Mouse (Mus musculus) 3T3-L1 (cell line): Measurements from ENCODE around the gene Rap1b.
A peak's percentile ranks its signal among the peaks of the same experiment; 100 is the strongest.
"Not testable (repeated sequence)": the region's sequence is repeated elsewhere in the genome, so short reads cannot be mapped to it uniquely, and the experiment has no call there.

Source experiments
- DNase-seq: peaks from one replicate; pipeline ENCODE4 v3.0.0-alpha.2; 2015; ENCODE audit warnings: low read depth, low spot score

The Rap1b gene

GRCm38 (mm10) chr10:117845597-117846259 is at the start of gene Rap1b:
TSS of gene Rap1b (minus strand) at chr10:117846035.
- peak; percentile 84 for DNase-seq

DNA sequence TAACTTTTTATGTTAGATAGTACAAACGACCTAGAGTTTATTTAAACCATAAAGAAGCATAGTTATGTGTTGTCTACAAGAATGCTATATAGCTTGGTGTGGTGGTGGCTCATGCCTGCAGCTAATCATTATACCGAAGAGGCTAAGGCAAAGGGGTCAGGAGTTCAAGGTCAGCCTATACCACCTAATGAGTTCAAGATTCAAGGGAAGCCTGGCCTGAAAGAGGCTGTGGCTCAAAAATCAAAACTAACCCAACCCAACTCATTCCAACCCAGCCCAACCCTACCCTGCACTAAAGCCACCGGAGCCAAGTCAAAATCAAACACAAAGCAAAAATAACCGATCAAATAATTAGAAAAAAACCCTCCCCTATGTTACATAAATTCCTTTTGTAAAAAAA is 49.4 kb upstream of the Rap1b start:
- no peak for DNase-seq

GRCm38 (mm10) chr10:117894114-117895035 is 48.5 kb upstream of the Rap1b start:
- DNase-seq, result no peak

DNA sequence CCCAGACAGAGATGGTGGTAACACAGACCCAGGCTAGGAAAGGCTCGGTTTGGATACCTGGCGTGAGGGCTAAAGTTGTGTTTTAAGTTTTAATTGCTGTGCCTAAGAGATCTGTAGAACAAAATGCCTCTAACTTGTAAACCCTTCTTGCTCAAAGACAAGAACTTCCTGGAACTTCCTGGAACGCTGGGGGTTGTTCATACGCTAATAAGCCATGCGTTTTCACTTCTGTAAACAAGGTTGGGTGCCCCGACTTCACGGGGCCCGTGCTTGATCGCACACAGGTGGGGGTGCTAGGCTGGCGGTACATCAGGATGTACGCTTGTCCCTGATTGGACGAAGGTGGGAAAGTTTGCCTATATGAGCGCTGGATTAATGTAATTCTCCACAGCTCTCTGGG is 47.3 kb upstream of the Rap1b start:
- DNase-seq, result not testable (repeated sequence)

DNA sequence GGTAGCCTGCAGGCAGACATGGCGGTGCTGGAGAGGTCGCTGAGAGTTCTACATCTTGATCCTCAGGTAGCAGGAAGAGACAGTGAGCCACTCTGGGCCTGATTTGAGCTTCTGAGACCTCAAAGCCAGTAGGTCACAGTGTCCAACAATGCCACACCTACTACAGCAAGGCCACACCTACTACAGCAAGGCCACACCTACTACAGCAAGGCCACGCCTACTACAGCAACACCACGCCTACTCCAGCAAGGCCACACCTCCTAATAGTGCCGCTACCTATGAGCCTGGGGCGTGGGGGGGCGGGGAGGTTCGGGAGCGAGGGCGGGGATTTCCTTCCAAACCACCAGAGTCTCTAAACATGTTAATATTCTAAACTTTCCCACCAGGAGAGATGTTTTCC is 45.5 kb upstream of the Rap1b start:
- DNase-seq, result no peak

DNA sequence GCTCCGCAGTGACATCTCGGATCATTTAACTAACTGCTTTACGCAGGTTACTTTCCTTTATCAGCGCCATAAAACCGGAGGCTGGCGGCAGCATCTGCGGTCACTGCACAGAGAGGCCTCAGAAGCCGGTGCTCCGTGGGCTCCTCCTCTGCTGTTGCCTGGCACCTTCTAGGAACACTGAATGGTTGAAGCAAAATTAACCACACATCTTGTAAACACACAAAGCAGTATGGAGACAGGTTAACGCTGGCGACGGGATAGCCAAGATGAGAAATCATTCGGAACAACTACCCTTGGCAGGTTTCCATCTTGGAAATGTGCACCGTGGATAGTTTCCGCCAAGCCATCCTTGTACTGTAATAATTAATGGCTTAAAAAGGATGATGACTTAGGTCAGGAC is 43.0 kb upstream of the Rap1b start:
- DNase-seq, result no peak

DNA sequence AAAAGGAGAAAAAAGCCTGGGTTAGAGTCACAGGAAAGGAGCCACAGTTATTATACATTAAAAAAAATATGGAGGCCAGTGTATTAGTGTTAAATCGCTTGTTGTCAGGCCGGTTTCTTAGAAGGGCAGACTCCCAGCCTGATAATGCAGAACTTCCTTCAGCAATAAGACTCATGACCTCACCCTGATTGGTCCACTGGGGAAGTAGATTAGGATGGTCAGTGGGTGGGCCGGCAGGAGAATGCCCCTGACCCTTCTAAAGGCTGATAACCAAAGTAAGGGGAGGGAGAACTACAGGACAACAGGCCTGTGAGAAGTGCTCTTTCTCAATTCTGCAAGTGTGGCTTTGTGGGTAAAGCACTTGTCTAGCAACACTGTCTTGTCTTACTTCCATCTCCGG is 39.5 kb upstream of the Rap1b start:
- no peak for DNase-seq

DNA sequence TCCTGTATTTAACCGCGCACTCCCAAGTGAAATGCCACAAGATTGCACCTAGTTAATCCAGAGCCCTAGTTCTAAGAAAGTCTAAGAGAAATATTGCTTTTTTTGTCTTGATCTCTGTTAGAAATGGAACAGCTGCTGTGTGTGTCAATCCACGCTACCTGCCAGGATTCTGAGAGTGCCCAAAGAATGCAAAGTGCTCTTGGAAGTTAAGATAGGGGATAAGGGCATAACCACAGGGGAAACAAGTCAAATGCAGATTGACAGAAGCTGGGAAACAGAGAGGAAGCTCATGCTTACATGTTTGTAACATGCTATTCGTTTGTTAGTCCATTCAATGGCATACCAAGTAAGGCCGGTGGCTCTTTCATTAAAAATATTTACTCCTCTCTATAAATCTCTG is 38.9 kb upstream of the Rap1b start:
- no peak for DNase-seq

DNA sequence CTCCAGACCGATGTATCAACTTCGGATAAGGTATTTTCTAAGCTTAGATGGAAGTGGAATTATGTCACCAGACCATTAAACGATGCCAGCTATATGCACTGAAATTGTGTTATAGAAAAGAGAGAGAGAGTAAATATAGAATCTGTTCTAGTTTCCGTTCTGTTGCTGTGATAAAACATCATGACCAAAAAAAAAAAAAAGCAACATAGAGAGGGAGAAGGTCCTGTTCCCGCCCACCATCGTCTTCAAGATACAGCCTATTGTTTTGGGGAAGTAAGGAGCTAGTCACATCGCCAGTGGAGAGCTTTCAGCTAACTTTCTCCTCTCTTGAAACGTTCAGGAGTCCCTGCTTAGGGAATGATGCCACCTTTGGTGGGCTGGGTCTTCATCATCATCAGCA is 37.6 kb upstream of the Rap1b start:
- no peak for DNase-seq

DNA sequence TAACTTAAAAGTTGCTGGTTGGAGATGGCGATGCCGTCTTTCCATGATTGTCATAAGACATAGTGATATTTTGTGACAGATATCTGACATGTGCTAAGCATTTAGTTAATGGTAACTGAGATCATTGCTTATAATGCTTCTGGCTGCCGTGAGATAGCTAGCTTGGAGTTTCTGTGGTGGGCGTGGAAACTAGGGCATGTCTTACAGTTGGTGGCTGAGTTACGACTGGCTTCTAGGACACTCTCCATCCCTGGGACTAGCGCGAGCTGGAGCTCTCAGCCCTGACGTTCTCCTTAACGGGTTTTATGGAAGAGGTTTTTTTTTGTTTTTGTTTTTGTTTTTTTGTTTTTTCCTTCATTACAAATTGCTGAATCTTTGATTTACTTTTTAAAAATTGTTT is 32.8 kb upstream of the Rap1b start:
- DNase-seq, result no peak

DNA sequence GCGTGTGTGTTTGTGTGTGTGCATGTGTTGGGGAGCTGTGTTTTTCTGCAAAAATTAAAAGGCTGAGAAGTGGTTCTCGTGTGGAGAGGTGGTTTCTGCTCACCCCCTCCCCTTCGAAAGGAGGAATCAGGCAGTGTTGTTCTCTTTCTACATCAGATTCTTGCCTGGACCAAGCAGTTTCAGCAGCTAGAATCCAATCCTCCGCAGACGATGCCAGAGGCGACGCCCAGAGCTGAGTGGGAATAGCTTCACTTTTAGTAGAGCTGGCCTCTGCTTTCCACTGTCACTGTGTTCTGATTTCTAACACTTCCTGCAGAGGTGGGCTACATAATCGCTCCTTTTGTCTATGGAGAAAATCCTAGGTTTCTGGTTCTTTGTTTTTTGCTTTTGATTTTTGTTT is 31.0 kb upstream of the Rap1b start:
- no peak for DNase-seq

DNA sequence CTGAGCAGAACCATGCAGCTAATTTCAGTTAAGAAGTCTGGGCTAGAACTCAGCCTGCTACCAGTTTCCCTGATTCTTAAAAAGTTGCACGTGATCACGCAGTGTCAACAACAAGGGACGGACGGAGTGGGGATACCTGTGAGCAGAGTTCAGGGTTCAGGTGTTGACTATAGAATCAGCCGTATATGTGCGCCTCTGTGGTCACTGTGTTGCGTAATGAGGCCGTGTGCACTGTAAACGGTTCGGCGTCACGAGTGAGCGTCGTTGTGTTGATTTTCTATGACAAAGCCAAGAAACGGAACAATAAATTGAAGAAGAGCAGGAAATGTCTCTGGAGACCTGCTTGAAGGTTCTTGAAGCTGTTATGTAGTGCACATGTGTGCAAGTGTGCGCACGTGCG is 30.6 kb upstream of the Rap1b start:
- no peak for DNase-seq

DNA sequence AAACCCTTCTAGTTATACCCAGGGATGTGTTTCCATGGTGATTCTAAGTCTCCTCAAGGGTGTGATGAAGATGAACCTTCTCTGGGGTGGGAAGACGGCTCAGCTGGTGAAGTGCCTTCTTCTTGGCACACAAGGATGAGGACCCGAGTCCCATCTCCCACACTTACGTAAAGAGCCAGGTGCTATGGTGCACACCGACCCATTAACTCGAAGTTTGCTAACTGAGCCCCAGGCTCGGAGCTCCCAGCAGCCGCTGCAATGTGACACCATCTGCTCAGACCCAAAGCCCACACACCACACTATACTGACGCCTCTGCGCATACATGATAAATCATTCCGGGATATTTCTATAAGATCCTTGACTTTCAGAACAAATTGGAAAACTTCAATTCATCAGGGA is 29.1 kb upstream of the Rap1b start:
- no peak for DNase-seq

- peak; percentile 12 for DNase-seq
Observed at GRCm38 (mm10) chr10:117873952-117874351, 28.1 kb upstream of the Rap1b start.

DNA sequence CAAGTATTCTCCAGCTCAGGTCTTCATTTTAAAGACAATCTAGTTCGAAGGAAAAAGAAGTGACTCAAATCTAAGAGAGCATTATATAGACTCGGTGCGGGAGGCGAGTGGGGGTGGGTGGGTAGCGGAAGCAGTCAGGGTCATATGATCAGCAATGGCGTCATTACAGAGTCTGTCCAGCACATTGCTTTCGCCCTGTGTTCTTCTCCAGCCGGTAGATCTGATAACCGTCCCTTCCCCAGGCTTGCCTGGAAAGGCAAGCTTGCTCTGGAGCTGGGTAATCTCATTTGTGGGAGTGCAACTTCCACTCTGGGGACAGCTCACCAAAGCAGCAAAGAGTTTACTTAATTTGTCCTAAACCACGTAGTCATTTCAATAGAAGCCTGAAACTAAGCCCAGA is 26.6 kb upstream of the Rap1b start:
- DNase-seq, result no peak

DNA sequence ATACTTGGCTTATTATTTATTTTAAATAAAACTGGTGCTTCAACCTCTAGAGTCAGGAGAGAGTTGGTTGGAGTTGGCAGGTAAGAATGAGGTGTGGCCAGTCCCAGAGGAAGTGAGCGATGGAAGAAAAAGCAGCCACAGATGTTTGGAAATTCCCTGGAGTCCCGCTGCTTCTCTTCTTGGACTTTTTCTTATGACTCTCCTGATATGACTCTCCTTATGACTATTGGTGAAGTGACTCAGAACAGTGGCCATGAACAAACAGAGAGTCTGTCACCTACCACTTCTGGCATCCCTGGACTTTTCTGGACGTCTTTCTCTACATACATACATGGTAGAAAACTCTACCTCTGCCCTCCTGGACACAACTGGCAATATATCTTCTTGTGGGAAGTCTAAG is 21.5 kb upstream of the Rap1b start:
- peak; percentile 56 for DNase-seq

DNA sequence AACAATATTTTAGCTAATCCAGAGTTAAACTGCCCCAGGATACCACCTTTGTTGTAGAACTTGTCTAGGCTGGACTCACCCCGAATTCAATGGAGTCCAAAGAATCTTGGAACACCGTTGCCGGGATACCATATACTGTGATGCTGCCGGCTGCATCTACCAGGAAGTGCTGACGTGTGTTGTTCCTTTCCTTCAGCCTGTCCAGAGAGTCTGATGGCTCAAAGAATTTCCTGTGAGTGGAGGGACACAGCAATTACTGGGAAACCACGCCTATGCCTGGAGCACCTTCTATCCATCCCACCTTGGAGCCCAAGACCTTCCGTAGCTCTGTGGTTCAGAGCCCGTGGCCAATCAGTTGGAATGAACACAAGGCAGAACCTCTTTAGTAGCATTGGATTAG is 20.8 kb upstream of the Rap1b start:
- no peak for DNase-seq

GRCm38 (mm10) chr10:117864695-117865094 is 18.9 kb upstream of the Rap1b start:
- DNase-seq, result no peak

DNA sequence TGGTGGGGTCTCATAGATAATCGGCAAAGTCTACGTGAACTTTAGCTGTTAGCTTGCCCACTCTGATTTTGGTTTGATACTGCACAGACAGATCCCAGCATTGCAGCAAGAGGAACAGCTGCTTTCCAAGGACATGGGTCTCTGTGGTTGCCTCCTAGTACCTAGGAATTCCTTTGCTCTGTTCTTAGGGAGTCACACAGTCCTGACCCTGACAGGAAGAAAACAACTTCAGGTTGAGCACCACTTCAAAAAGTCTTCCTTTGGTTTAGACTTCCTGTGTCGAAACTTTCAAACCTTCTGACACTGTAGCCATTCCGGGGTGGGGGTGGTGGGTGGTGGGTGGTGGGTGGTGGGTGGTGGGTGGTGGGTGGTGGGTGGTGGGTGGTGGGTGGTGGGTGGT is 18.4 kb upstream of the Rap1b start:
- DNase-seq, result no peak

- DNase-seq, result no peak
Observed at GRCm38 (mm10) chr10:117862014-117862580, 16.3 kb upstream of the Rap1b start.

- DNase-seq, result no peak
Observed at GRCm38 (mm10) chr10:117860958-117861357, 15.1 kb upstream of the Rap1b start.

GRCm38 (mm10) chr10:117860361-117860760 is 14.5 kb upstream of the Rap1b start:
- DNase-seq, result no peak

DNA sequence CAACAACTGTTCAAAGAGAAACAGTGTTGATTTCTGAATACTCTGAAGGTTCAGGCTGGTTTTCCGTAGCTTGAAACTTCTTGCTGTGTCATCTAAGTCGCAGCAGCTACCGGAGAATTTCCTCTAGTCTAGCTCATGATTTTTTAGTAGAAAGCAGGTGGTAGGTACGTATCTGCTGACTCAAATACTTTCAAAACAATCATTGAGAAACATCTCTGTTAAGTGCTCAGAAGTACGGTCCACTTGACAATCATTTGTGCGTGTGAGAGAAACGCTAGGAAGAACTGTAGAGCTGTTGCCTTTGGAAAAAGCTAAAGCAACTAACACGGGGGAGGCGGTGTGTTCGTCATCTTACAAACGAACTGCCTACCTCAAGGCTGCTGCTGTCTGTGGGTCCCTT is 14.0 kb upstream of the Rap1b start:
- DNase-seq, result no peak
